Mouse (Mus musculus): ENCODE measurements at regions not wholly inside any gene's neighbourhood (a gene's known extent, or its start where the extent isn't known, plus 50 kb on each side); places are given as distances from the start of the nearest gene placed in this dataset.

GRCm38 (mm10) chr13:85437875-85438274 is 148.9 kb upstream of the Rasa1 start:
- Histone ChIP-seq H3K9ac (replicated peaks; ENCODE audit: low read length) (no peak overlapping the region), H3K36me3 (ENCODE audit: insufficient read depth, low read length) (no peaks in the 10 kb centered on the region), H3K4me2 (replicated peaks; ENCODE audit: low read depth, low read length) (no peak overlapping the region), H3K27ac (ENCODE audit: low read length) (no peak overlapping the region), H3K27me3 (ENCODE audit: insufficient read depth, low read length) (no peaks in the 10 kb centered on the region), H3K4me1 (ENCODE audit: insufficient read depth, low read length) (no peaks in the 10 kb centered on the region), H3K4me3 (ENCODE audit: low read length) (no peak overlapping the region), H3K9me3 (ENCODE audit: low read length) (no peaks in the 10 kb centered on the region)
- ATAC-seq (ENCODE audit: low FRiP score, low TSS enrichment), result no peak

GRCm38 (mm10) chr13:85437009-85437408 is 148.1 kb upstream of the Rasa1 start:
- no peaks in the 10 kb centered on the region for H3K9me3 ChIP-seq (ENCODE audit: low read length)
- H3K4me1 ChIP-seq (ENCODE audit: insufficient read depth, low read length), result no peaks in the 10 kb centered on the region
- no peak overlapping the region for H3K27ac ChIP-seq (ENCODE audit: low read length)
- no peaks in the 10 kb centered on the region for H3K27me3 ChIP-seq (ENCODE audit: insufficient read depth, low read length)
- no peak for ATAC-seq (ENCODE audit: low FRiP score, low TSS enrichment)
- no peaks in the 10 kb centered on the region for H3K36me3 ChIP-seq (ENCODE audit: insufficient read depth, low read length)
- H3K4me2 ChIP-seq (replicated peaks; ENCODE audit: low read depth, low read length), result no peak overlapping the region
- no peak overlapping the region for H3K4me3 ChIP-seq (ENCODE audit: low read length)
- 88% methylated on average over 4 of the region's 4 CpGs for WGBS
- H3K9ac ChIP-seq (replicated peaks; ENCODE audit: low read length), result no peak overlapping the region

- H3K9me3 ChIP-seq (ENCODE audit: low read length), result no peaks in the 10 kb centered on the region
- no peak for ATAC-seq (ENCODE audit: low FRiP score, low TSS enrichment)
- H3K27me3 ChIP-seq (ENCODE audit: insufficient read depth, low read length), result no peaks in the 10 kb centered on the region
- H3K36me3 ChIP-seq (ENCODE audit: insufficient read depth, low read length), result no peaks in the 10 kb centered on the region
- no peak overlapping the region for H3K4me2 ChIP-seq (replicated peaks; ENCODE audit: low read depth, low read length)
- no peak overlapping the region for H3K27ac ChIP-seq (ENCODE audit: low read length)
- no peak overlapping the region for H3K9ac ChIP-seq (replicated peaks; ENCODE audit: low read length)
- no peak overlapping the region for H3K4me3 ChIP-seq (ENCODE audit: low read length)
- no peaks in the 10 kb centered on the region for H3K4me1 ChIP-seq (ENCODE audit: insufficient read depth, low read length)
- WGBS, result 48% methylated on average over 1 of the region's 1 CpGs
Observed at GRCm38 (mm10) chr13:85436254-85436653, 147.3 kb upstream of the Rasa1 start.

GRCm38 (mm10) chr13:85430821-85431220 is 141.9 kb upstream of the Rasa1 start:
- Histone ChIP-seq H3K36me3 (ENCODE audit: insufficient read depth, low read length) (no peaks in the 10 kb centered on the region), H3K4me3 (ENCODE audit: low read length) (no peak overlapping the region), H3K9me3 (ENCODE audit: low read length) (no peaks in the 10 kb centered on the region), H3K4me2 (replicated peaks; ENCODE audit: low read depth, low read length) (no peak overlapping the region), H3K9ac (replicated peaks; ENCODE audit: low read length) (no peak overlapping the region), H3K27me3 (ENCODE audit: insufficient read depth, low read length) (no peaks in the 10 kb centered on the region), H3K4me1 (ENCODE audit: insufficient read depth, low read length) (no peaks in the 10 kb centered on the region), H3K27ac (ENCODE audit: low read length) (no peak overlapping the region)
- ATAC-seq (ENCODE audit: low FRiP score, low TSS enrichment), result no peak
- 77% methylated on average over 2 of the region's 2 CpGs for WGBS

GRCm38 (mm10) chr13:85430040-85430439 is 141.1 kb upstream of the Rasa1 start:
- Histone ChIP-seq H3K9ac (replicated peaks; ENCODE audit: low read length) (no peak overlapping the region), H3K27me3 (ENCODE audit: insufficient read depth, low read length) (no peaks in the 10 kb centered on the region), H3K4me3 (ENCODE audit: low read length) (no peak overlapping the region), H3K9me3 (ENCODE audit: low read length) (no peaks in the 10 kb centered on the region), H3K27ac (ENCODE audit: low read length) (no peak overlapping the region), H3K4me2 (replicated peaks; ENCODE audit: low read depth, low read length) (no peak overlapping the region), H3K36me3 (ENCODE audit: insufficient read depth, low read length) (no peaks in the 10 kb centered on the region), H3K4me1 (ENCODE audit: insufficient read depth, low read length) (no peaks in the 10 kb centered on the region)
- 64% methylated on average over 3 of the region's 3 CpGs for WGBS
- ATAC-seq (ENCODE audit: low FRiP score, low TSS enrichment), result no peak

- H3K4me3 ChIP-seq (ENCODE audit: low read length), result no peak overlapping the region
- no peak overlapping the region for H3K4me2 ChIP-seq (replicated peaks; ENCODE audit: low read depth, low read length)
- H3K4me1 ChIP-seq (ENCODE audit: insufficient read depth, low read length), result no peaks in the 10 kb centered on the region
- no peak for ATAC-seq (ENCODE audit: low FRiP score, low TSS enrichment)
- no peaks in the 10 kb centered on the region for H3K27me3 ChIP-seq (ENCODE audit: insufficient read depth, low read length)
- H3K27ac ChIP-seq (ENCODE audit: low read length), result no peak overlapping the region
- whole genome bisulfite sequencing, result 81% methylated on average over 1 of the region's 1 CpGs
- no peaks in the 10 kb centered on the region for H3K9me3 ChIP-seq (ENCODE audit: low read length)
- H3K9ac ChIP-seq (replicated peaks; ENCODE audit: low read length), result no peak overlapping the region
- no peaks in the 10 kb centered on the region for H3K36me3 ChIP-seq (ENCODE audit: insufficient read depth, low read length)
Observed at GRCm38 (mm10) chr13:85418671-85419070, 129.7 kb upstream of the Rasa1 start.

- H3K27me3 ChIP-seq (ENCODE audit: insufficient read depth, low read length), result no peaks in the 10 kb centered on the region
- no peaks in the 10 kb centered on the region for H3K36me3 ChIP-seq (ENCODE audit: insufficient read depth, low read length)
- no peaks in the 10 kb centered on the region for H3K4me1 ChIP-seq (ENCODE audit: insufficient read depth, low read length)
- no peak overlapping the region for H3K9ac ChIP-seq (replicated peaks; ENCODE audit: low read length)
- ATAC-seq (ENCODE audit: low FRiP score, low TSS enrichment), result no peak
- no peak overlapping the region for H3K27ac ChIP-seq (ENCODE audit: low read length)
- WGBS, result 83% methylated on average over 4 of the region's 4 CpGs
- H3K9me3 ChIP-seq (ENCODE audit: low read length), result no peaks in the 10 kb centered on the region
- no peak overlapping the region for H3K4me2 ChIP-seq (replicated peaks; ENCODE audit: low read depth, low read length)
- no peak overlapping the region for H3K4me3 ChIP-seq (ENCODE audit: low read length)
Observed at GRCm38 (mm10) chr13:85414951-85415350, 126.0 kb upstream of the Rasa1 start.

- no peak overlapping the region for H3K4me2 ChIP-seq (replicated peaks; ENCODE audit: low read depth, low read length)
- no peak overlapping the region for H3K4me3 ChIP-seq (ENCODE audit: low read length)
- no peaks in the 10 kb centered on the region for H3K9me3 ChIP-seq (ENCODE audit: low read length)
- no peak overlapping the region for H3K27ac ChIP-seq (ENCODE audit: low read length)
- H3K27me3 ChIP-seq (ENCODE audit: insufficient read depth, low read length), result no peaks in the 10 kb centered on the region
- H3K4me1 ChIP-seq (ENCODE audit: insufficient read depth, low read length), result no peaks in the 10 kb centered on the region
- no peaks in the 10 kb centered on the region for H3K36me3 ChIP-seq (ENCODE audit: insufficient read depth, low read length)
- WGBS, result 70% methylated on average over 3 of the region's 3 CpGs
- no peak for ATAC-seq (ENCODE audit: low FRiP score, low TSS enrichment)
- H3K9ac ChIP-seq (replicated peaks; ENCODE audit: low read length), result no peak overlapping the region
Observed at GRCm38 (mm10) chr13:85411327-85411726, 122.4 kb upstream of the Rasa1 start.

GRCm38 (mm10) chr13:85398834-85399233 is 109.9 kb upstream of the Rasa1 start:
- no peak overlapping the region for H3K9ac ChIP-seq (replicated peaks; ENCODE audit: low read length)
- H3K4me2 ChIP-seq (replicated peaks; ENCODE audit: low read depth, low read length), result no peak overlapping the region
- WGBS, result 76% methylated on average over 5 of the region's 5 CpGs
- no peak overlapping the region for H3K27ac ChIP-seq (ENCODE audit: low read length)
- H3K27me3 ChIP-seq (ENCODE audit: insufficient read depth, low read length), result no peaks in the 10 kb centered on the region
- ATAC-seq (ENCODE audit: low FRiP score, low TSS enrichment), result no peak
- H3K36me3 ChIP-seq (ENCODE audit: insufficient read depth, low read length), result no peaks in the 10 kb centered on the region
- H3K9me3 ChIP-seq (ENCODE audit: low read length), result no peaks in the 10 kb centered on the region
- no peaks in the 10 kb centered on the region for H3K4me1 ChIP-seq (ENCODE audit: insufficient read depth, low read length)
- no peak overlapping the region for H3K4me3 ChIP-seq (ENCODE audit: low read length)

- no peak for ATAC-seq (ENCODE audit: low FRiP score, low TSS enrichment)
- Histone ChIP-seq H3K4me1 (ENCODE audit: insufficient read depth, low read length) (no peaks in the 10 kb centered on the region), H3K36me3 (ENCODE audit: insufficient read depth, low read length) (no peaks in the 10 kb centered on the region), H3K4me2 (replicated peaks; ENCODE audit: low read depth, low read length) (no peak overlapping the region), H3K9me3 (ENCODE audit: low read length) (no peaks in the 10 kb centered on the region), H3K27me3 (ENCODE audit: insufficient read depth, low read length) (no peaks in the 10 kb centered on the region), H3K27ac (ENCODE audit: low read length) (no peak overlapping the region), H3K4me3 (ENCODE audit: low read length) (no peak overlapping the region), H3K9ac (replicated peaks; ENCODE audit: low read length) (no peak overlapping the region)
- WGBS, result 72% methylated on average over 3 of the region's 3 CpGs
Observed at GRCm38 (mm10) chr13:85376338-85376998, 87.5 kb upstream of the Rasa1 start.

Measured in kidney, embryonic 16.5 days (tissue).